Mouse (Mus musculus) gastrocnemius, adult 8-10 months (tissue): ENCODE measurements around the gene Olfr10. TPM values are rescaled to one million over a fixed set of nuclear protein-coding genes. Genes with fewer than 3 reads are reported as not detected.

Experiments used
- DNase-seq, 2 experiments: peaks; one replicate each; pipeline ENCODE4 v3.0.0; 2022; ENCODE audit warnings: low spot score in 2 of 2
- total RNA-seq, 4 experiments: library from RNA; stranded (reverse); gene quantifications; 2 replicates each; pipeline ENCODE4 v1.2.4; 2022

Gene Olfr10
- total RNA-seq, 4 experiments from 2014 or later = not detected

DNA sequence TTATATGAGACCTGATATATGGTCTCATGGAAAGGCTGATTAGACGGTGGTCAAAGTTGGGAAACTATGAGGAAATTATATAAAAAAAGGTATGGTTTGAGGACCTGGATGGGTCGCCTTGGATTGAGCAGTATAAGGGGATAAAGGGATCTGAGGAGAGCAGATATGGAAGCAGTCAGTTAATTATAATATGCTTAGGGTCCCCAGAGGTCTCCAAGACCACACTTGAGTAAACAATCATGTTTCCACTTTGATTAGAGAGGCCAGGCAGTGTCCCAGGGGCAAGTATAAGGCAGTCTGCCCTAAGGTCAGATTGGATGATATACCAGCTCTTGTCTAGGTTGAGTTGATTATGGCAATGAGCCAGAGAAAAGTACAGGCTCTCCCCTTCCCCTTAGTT lies 17.9 kb downstream of the Olfr10 start, which contains the start of gene Olfr1391:
Olfr1391 (plus strand) TSS at position 301 of the 400 bp plus-strand sequence.
- DNase-seq = no peak

DNA sequence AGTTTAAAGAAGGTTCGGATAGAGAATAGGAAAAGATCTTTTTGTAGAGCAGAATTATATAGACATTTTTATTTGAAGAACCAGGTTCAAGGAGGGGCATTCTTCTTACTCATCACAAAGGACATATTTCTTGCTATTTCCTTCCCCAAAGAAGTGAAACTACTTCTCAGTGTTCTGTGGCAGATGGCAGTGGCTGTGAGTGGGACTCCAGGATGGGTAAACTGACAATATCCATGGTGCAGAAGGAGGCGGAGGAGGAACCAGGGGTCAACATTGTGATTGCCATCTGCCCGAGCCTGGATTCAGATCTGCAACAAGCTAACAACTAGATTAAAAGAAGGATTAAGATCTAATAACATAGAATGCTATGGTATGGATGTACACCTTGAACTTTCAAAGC lies 22.2 kb downstream of the Olfr10 start:
- DNase-seq = no peak

DNA sequence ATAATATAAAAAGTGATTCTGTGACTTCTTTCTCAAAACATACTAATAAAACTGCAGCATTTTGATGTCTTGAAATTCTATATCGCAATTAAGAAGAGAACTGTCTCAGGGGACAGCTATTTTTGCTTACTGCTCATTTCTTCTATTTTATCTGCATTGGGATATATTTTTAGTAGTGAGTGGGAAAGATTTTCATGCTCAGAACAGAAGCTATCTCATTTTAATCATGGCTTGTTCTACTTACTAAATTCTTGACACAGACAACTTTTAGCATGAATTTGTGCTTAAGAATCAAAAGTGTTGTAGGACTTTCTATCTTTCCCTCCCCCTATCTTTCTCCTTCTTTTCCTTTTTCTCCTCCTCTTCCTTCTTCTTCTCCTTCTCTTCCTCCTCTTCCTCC lies 25.1 kb downstream of the Olfr10 start:
- no peak for DNase-seq

DNA sequence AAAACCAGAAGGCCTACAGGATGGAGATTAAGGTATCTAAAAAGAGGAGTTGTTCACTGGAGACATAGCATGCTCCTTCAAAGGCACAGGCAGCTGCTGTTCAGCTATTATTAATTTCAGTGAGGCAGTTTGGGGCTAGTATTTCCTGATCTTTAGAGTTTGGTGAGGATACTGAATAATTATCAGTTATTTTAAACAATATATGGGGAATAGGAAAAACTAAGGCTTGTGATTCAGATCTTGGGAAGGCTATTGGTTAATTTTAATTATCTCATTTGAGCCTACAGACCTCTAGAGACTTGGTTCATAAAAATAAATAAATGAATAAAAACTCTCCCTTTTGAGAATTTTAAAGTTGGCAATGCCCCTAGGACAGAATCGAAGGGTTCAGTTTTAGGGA lies 30.3 kb downstream of the Olfr10 start, which contains the start of gene Olfr1390:
Olfr1390 (plus strand) TSS at position 301 of the 400 bp plus-strand sequence.
- DNase-seq = no peak

DNA sequence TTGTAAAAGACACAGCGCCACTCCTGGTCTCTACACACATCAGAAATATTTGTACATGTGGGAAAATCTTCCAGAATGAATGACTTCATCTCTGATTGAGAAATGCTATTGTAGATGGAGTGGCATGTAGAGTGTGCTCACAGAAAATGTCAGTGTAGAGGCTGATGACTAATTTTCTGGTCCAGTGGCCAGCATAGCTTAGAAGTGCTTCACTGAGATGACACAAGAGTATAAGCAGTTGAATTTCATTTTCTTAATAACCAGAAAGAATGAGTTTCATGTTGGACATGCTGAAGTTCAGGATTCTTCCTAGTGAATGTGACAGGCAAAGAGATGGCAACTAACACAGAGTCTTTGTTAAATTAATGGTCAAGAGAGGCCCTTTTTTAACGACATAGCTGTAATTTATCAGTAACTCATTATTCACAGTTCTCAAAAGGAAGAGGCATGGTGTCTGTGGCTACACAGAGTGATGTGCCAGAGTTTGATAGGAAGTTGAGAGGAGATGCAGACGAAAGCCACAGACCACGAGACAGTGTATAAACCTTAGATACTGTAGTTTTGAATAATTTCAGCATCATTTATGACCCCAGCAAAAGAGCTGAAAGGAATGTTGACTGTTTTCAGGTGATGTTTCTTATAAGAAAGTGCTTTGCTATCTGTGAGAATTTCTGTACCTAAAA lies 32.8 kb downstream of the Olfr10 start:
- DNase-seq = no peak

Other genes with a start within 250 kb of the Olfr10 start
- under 1 TPM in 3 of 4 experiments, not detected in 1; 0.29 to 0.53 (median 0.43) TPM for gene Tgtp2, start 240.5 kb upstream of the Olfr10 start, total RNA-seq
- gene Ifi47, start 228.2 kb upstream of the Olfr10 start, total RNA-seq = 1 to 10 TPM in 2 of 4 experiments, under 1 TPM in 2; 0.58 to 1.1 (median 0.89) TPM
- not detected for gene Olfr1396, start 189.9 kb upstream of the Olfr10 start, total RNA-seq
- not detected for gene Olfr1395, start 162.5 kb upstream of the Olfr10 start, total RNA-seq
- not detected for gene Olfr1394, start 150.4 kb upstream of the Olfr10 start, total RNA-seq
- gene Btnl9, start 117.6 kb upstream of the Olfr10 start, total RNA-seq = 1 to 10 TPM in 3 of 4 experiments, under 1 TPM in 1; 0.96 to 2.6 (median 2.0) TPM
- 10 to 100 TPM; 24.4 to 29.9 (median 26.0) TPM for gene Zfp62, start 101.4 kb upstream of the Olfr10 start, total RNA-seq
- gene Mgat1, start 60.5 kb upstream of the Olfr10 start, total RNA-seq = 10 to 100 TPM; 39.4 to 56.8 (median 48.4) TPM
- gene Olfr1393, start 26.4 kb upstream of the Olfr10 start, total RNA-seq = not detected
- not detected for gene Olfr1392, start 19.5 kb upstream of the Olfr10 start, total RNA-seq
- not detected for gene Olfr1391, start 18.0 kb downstream of the Olfr10 start, total RNA-seq
- gene Olfr1390, start 30.4 kb downstream of the Olfr10 start, total RNA-seq = not detected
- gene Olfr1389, start 118.3 kb downstream of the Olfr10 start, total RNA-seq = not detected
- gene Olfr1388, start 131.9 kb downstream of the Olfr10 start, total RNA-seq = under 1 TPM in 3 of 4 experiments, not detected in 1; 0.08 to 0.17 (median 0.10) TPM
- not detected for gene Olfr1387, start 150.6 kb downstream of the Olfr10 start, total RNA-seq
- not detected for gene Olfr1386, start 160.3 kb downstream of the Olfr10 start, total RNA-seq
- not detected for gene Olfr1385, start 184.3 kb downstream of the Olfr10 start, total RNA-seq
- gene Olfr1384, start 202.0 kb downstream of the Olfr10 start, total RNA-seq = not detected
- under 1 TPM in 1 of 4 experiments, not detected in 3; 0.47 TPM for gene Olfr1383, start 214.9 kb downstream of the Olfr10 start, total RNA-seq
- under 1 TPM in 1 of 4 experiments, not detected in 3; 0.07 TPM for gene Olfr1382, start 223.5 kb downstream of the Olfr10 start, total RNA-seq
- not detected for gene Olfr1381, start 238.7 kb downstream of the Olfr10 start, total RNA-seq